Mouse (Mus musculus) skeletal muscle tissue, adult 2 months (tissue): ENCODE data around the gene Sun3.
A peak's percentile ranks its signal among the peaks of the same experiment; 100 is the strongest.

ENCODE experiments used
- DNase-seq: peaks from one replicate; pipeline ENCODE4 v3.0.0-alpha.2; 2012; ENCODE audit warnings: low read depth, low spot score

The Sun3 gene

DNA sequence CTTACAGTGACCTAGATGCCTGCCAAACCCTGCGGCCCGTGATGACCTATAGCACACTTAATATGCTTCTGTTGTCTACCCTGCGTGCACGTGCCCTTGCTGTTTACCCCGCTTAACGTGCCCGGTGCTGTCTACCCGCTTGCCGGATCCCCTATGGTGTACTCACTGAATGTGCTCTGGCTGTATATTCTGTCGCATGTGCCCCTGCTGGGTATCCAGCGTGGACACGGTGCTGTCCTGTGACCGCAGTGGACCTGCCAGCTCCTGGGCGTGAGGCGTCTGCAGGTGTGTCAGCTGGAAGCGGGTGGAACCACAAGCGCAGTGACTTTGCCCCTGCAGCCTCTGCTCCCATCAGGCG, at the start of gene Sun3:
Gene Sun3 (minus strand): TSS at position 289 of the 358 bp plus-strand sequence.
- no peak for DNase-seq

- no peak for DNase-seq
These were observed 27.7 kb upstream of the Sun3 start for GRCm38 (mm10) chr11:9076444-9076843.

DNA sequence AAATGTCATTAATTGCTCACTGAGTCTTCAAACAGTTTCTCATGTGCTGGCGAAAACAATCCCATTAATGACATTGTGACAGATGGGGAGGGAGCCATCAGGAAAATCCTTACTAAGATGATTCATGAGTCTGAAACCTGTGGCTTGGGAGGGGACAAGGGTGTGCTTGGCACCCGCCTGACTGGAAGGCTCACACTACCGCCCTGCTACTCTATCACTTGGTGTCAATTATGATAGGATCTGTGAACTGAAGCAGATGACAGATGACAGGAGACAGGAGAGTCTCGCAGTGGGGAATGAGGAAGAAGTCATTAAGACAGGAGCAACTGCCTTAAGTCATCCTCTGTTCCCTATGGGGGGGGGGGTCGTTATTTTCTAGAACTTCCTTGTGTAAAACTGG, 11.7 kb upstream of the Sun3 start:
- no peak for DNase-seq

GRCm38 (mm10) chr11:9060029-9060428, 11.2 kb upstream of the Sun3 start:
- no peak for DNase-seq

- DNase-seq: no peak
These were observed 8.9 kb upstream of the Sun3 start for GRCm38 (mm10) chr11:9057711-9058110.

- DNase-seq: no peak
These were observed 8.1 kb upstream of the Sun3 start for GRCm38 (mm10) chr11:9056937-9057336.

GRCm38 (mm10) chr11:9051895-9052294, 3.1 kb upstream of the Sun3 start:
- no peak for DNase-seq

DNA sequence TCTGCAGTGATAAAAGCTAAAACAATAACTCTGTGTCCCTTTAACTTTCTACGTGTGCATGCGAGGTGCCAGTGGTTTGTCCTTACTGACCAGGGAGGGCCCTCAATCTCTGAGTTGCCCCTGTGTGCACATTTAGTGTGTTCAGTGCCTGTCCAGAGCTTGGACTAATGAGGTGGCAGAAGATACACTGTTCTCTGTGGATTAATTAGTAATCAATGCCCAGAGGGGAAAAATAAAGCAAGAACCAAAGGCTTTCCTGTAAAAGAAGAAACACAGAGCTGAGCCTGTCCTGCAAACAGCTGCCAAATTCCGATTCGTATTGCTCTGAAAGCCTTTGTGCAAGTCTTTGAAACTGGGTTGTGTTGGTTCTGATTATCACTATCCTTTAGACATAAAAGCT, 1.4 kb upstream of the Sun3 start:
- no peak for DNase-seq

DNA sequence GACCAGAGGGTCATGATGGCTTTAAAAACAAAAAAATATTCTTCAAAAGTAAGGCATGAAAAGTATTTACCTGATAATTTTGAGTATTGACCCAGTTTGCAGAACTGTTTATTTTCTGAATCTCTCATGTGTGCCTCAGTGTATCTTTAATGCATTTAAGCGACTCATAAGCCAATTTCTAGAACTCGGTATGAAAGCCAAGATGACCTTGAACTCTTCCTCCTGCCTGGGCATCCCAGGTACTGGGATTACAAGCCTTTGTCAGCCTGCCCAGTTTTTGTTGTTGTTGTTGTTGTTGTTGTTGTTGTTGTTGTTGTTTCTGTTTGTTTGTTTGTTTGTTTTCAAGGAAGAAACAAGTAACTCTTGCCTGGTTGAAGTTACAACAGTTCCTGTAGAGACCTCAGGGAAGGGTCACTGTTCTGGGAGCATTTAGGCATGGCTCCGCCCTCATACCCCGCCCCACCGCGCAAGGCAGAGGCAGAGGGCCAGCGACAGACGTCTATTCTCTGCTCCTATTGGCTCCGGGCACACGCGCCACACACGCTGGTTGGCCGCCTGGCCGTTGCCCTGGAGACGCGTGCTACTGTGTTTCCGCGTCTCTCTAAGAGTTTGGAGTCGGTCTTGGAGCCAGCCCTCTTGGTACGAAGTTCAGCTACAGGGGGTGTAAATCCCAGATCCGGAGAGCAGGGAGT, 634 bp downstream of the Sun3 start, which contains the start of gene Gm11992:
Gene Gm11992 (plus strand): TSS at position 584 of the 692 bp plus-strand sequence.
- DNase-seq: peak; percentile 62

DNA sequence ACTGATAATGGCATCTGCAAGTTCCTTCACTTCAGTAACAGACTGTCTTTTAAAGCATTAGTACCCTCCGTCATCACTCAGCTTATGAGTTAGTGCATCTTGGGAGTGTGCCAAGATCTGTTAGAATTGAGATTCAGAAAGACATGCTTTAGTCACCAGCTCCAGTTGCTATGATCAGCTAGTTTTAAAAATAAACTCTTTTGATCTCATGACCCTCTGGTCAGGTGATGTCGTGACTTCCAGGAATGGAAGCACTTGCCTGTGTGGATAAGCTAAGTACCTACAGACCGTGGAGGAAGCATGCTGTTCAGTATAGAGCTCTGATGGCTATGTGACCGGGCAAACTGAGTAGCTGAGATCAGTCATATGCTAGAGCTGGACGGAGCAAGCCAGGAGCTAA, 1.7 kb downstream of the Sun3 start:
- no peak for DNase-seq

DNA sequence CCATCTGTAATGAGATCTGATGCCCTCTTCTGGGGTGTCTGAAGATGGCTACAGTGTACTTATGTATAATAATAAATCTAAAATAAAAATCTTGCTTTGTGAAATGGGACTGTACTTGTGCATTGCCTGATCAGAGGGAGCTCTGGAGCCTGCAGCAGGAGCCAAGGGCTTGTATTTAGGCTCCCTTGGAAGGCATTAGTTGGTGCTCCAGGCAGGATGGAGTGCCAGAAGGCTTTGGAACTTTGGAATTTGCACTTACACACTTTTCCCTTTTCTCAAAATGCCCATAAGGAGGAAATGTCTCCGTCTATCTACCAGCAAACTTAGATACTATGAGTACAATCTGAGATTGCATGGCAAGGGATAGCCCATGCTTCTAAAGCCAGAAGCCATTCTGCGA, 2.2 kb downstream of the Sun3 start:
- DNase-seq: no peak

DNA sequence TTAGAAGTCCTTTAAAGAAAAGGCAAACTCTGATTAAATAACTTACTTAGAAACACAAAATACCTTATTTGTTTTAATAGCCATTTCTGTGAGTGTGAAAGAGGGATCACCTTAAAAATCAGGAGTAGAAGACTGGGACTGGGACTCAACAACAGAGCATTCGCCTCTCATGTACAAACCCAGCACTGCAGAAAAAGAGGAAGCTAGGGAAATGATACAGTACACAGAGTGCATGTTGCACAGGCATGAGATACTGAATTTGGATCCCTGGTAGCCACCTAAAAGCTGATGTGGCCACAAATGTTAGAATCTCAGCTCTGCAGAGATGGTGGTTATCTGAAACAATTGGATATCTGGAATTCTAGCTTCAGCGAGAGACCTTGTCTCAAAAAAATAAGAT, 17.3 kb downstream of the Sun3 start:
- DNase-seq: no peak

DNA sequence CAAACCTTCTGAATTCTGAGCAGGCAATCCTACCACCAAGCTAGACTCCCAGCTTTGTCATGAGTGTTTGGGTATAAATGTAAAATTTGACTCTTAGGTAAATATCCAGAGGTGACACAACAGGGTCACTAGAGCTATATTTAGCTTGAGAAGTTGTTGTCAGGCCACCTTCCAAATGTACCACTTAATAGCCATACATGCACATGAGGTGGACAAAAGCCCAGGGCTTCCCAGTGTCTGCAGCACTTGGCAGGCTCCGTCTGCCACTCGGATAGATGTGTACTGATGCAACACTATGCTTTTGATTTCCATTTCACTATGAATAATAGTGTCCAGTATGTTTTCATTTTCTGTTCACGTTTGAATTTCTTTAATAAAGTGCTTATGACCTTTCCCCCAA, 23.6 kb downstream of the Sun3 start:
- DNase-seq: no peak

DNA sequence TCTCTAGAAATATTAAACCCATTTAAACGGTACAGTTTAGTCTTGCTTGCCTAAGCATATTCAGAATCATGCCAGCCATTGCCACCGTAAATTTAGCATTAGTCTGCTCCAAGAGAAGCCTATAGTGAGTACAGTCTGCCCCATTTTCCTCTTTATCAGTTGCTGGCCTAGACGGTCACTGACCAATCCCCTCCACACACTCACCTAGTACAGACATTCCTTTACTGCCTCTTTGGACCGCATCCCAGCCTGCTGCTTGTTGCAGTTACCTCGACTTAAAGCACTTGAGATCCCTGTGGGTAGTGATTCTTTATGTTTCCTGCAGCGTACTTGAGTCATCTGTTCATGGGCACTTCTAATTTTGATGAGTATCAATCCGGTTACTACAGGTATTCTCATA, 24.0 kb downstream of the Sun3 start:
- no peak for DNase-seq

DNA sequence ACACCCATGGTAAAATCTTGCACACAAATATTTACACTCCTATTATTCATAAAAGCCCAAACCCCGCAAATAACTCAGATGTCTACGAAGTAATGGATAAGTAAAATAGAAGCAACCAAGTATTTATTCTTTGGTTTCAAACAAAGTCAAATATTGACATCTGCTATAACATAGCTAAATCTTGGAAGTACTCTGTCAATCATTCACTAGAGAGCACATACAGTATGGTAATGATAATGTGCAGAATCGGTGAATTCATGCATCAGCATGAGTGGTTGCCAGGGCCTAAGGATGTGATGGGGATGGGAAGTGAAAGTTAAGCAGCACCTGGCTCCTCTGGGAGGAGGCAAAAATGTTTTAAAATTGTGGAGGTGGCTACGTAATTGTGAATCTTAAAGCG, 28.6 kb downstream of the Sun3 start:
- DNase-seq: no peak

DNA sequence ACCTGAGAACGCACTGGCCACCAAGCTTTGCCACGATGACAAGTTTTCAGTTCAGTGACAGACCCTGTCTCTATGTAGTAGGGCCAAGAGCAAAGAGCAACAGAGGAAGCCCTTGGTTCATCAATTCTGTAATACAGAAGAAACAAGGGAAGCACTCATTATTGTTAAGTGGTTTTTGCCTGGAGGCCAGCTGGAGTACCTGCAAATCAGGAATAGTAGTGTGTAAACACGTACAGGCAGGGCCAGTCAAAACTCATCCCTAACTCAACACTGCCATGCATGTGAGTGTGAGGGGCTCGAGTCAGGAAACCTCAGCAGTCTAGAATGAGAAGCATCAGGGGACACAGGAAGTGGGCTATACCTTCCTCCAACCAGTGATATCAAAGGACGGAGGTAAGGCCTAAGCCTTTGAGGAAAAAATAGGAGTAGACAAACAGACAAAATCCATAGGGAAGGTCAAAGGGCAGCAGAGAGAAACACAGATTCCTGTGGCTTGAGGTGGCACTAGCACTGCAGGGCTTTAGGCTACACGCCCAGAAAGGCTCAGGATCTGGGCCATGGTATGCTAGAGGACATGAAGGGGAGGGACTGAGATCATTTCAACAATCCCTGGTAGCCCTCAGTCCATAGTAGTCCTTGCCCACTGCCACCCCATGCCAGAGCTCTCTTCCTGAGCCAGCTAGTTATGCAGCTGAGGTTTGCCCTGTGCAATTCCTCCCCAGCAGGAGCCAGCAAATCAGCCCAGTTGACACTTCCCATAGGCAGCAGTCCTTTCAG, 30.1 kb downstream of the Sun3 start:
- no peak for DNase-seq

GRCm38 (mm10) chr11:9014740-9015139, 34.1 kb downstream of the Sun3 start:
- DNase-seq: no peak

DNA sequence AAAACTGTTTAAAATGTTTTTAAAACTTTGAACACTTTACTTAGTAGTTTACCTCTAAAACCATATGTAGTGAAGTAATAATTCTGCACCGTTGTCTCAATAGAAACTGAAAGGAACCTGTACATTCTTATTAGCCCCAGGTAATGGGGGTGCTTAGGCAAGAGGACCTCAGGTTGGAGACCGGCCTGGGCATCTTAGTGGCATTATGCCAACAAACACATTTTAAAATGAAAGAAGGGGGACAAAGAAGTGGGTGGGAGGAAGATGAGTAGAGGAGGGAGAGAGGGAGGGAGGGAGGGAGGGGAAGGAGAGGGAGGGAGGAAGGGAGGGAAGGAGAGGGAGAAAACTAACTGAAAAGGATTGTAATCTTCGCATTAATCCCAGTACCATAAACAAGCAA, 37.4 kb downstream of the Sun3 start:
- DNase-seq: no peak

- DNase-seq: peak; percentile 56
These were observed 37.9 kb downstream of the Sun3 start, which contains the start of gene Hus1 for GRCm38 (mm10) chr11:9010853-9011339. Gene Hus1, minus strand, starts transcription at chr11:9011191.

- peak; percentile 5 for DNase-seq
These were observed 38.4 kb downstream of the Sun3 start for GRCm38 (mm10) chr11:9010416-9010815.

DNA sequence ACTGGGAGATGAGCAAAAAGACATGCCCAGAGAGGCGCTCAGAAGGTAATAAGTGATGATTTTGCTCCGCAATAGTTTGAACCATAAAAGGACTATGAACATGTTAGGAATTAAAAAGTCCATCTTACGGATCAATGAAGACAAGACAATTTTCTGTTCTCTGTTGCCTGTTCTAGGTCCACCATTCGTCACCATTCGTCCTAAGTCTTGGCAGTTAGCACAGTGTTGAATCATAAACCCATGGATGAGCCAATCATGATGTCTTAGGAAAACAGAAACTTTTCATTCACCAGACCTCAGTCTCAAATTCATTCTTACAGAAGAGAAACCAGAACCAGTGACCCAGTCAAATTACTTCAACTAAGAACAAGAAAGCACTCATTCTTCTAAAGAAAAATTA, 40.0 kb downstream of the Sun3 start:
- no peak for DNase-seq

DNA sequence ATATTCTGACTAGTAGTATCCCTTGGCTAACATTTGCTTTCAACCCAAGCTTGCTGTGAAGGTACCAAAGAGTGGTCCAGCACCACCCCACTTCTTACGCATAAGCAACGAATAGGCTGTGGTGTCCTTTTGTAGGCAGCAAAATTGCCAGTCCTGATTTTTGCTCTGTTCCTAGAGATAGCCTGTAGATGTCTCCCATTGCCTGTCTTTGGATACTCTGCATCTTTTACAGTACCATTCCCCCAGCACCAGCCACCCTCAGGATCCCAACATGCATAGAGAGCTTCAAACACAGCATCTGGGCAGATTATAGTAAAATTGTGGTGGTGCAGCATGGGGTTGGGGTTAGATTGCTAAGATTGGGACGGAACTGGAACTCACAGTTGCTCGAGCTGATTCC, 60.7 kb downstream of the Sun3 start:
- DNase-seq: no peak

- DNase-seq: no peak
These were observed 62.7 kb downstream of the Sun3 start for GRCm38 (mm10) chr11:8986058-8986457.
